Mouse (Mus musculus): Measurements from ENCODE around the gene Ulk1. TPM values are rescaled to one million over a fixed set of nuclear protein-coding genes. Genes with fewer than 3 reads are reported as not detected.
"Not testable (repeated sequence)": the region's sequence is repeated elsewhere in the genome, so short reads cannot be mapped to it uniquely, and the experiment has no call there.

Ulk1 gene
- polyA plus RNA-seq, 1 experiment from 2014 or later: 21.5 TPM

GRCm38 (mm10) chr5:110779276-110779997, 30.5 kb downstream of the Ulk1 start:
- H3K4me1 ChIP-seq: peaks cover 21% of the 10 kb centered on the region

GRCm38 (mm10) chr5:110778263-110778662, 31.6 kb downstream of the Ulk1 start:
- H3K9me3 ChIP-seq: no peaks in the 10 kb centered on the region
- H3K9ac ChIP-seq: no peak overlapping the region
- H3K4me3 ChIP-seq: no peak overlapping the region
- H3K36me3 ChIP-seq: peaks cover 50% of the 10 kb centered on the region
- H3K27ac ChIP-seq: no peak overlapping the region
- no peak for ATAC-seq (ENCODE audit: low FRiP score, low read depth)
- H3K4me2 ChIP-seq (replicated peaks): 0 out of 2 replicates have a peak overlapping the region, but pooled peaks have one; percentile 88
- WGBS: 89% methylated on average over 12 of the region's 12 CpGs
- H3K27me3 ChIP-seq: no peaks in the 10 kb centered on the region
- H3K4me1 ChIP-seq: peaks cover 21% of the 10 kb centered on the region

More at GRCm38 (mm10) chr5:110779276-110779997, 30.5 kb downstream of the Ulk1 start:
- ATAC-seq (ENCODE audit: low FRiP score, low read depth): no peak
- Histone ChIP-seq H3K9ac (peak overlapping the region; percentile 89), H3K9me3 (no peaks in the 10 kb centered on the region), H3K4me3 (peak overlapping the region; percentile 82), H3K27me3 (no peaks in the 10 kb centered on the region), H3K4me2 (replicated peaks) (peak overlapping the region; percentile 88), H3K36me3 (peaks cover 44% of the 10 kb centered on the region), H3K27ac (no peak overlapping the region)
- WGBS: 16% methylated on average over 15 of the region's 15 CpGs

GRCm38 (mm10) chr5:110776141-110776540, 33.8 kb downstream of the Ulk1 start:
- Histone ChIP-seq H3K27ac (no peak overlapping the region), H3K4me3 (no peak overlapping the region), H3K9ac (no peak overlapping the region), H3K4me1 (peaks cover 20% of the 10 kb centered on the region), H3K36me3 (peaks cover 59% of the 10 kb centered on the region), H3K27me3 (no peaks in the 10 kb centered on the region), H3K9me3 (no peaks in the 10 kb centered on the region), H3K4me2 (replicated peaks) (no peak overlapping the region)
- WGBS: 90% methylated on average over 2 of the region's 2 CpGs
- ATAC-seq (ENCODE audit: low FRiP score, low read depth): no peak

GRCm38 (mm10) chr5:110774511-110774910, 35.4 kb downstream of the Ulk1 start:
- Histone ChIP-seq H3K4me1 (peaks cover 14% of the 10 kb centered on the region), H3K9me3 (no peaks in the 10 kb centered on the region), H3K9ac (no peak overlapping the region), H3K27ac (no peak overlapping the region), H3K36me3 (peaks cover 59% of the 10 kb centered on the region), H3K4me3 (no peak overlapping the region), H3K27me3 (no peaks in the 10 kb centered on the region), H3K4me2 (replicated peaks) (no peak overlapping the region)
- WGBS: 92% methylated on average over 11 of the region's 11 CpGs
- ATAC-seq (ENCODE audit: low FRiP score, low read depth): no peak

GRCm38 (mm10) chr5:110772945-110773344, 37.0 kb downstream of the Ulk1 start:
- Histone ChIP-seq H3K36me3 (peaks cover 54% of the 10 kb centered on the region), H3K4me1 (peaks cover 16% of the 10 kb centered on the region)
- ATAC-seq (ENCODE audit: low FRiP score, low read depth); H3K9ac ChIP-seq; H3K9me3 ChIP-seq; H3K4me2 ChIP-seq (replicated peaks); H3K4me3 ChIP-seq; H3K27ac ChIP-seq; H3K27me3 ChIP-seq: not testable (repeated sequence)
- WGBS: 90% methylated on average over 10 of the region's 10 CpGs

- no peaks in the 10 kb centered on the region for H3K27me3 ChIP-seq
- H3K27ac ChIP-seq: peak within 1 kb of the TSS; percentile 94
- peak within 1 kb of the TSS; percentile 79 for H3K4me2 ChIP-seq (replicated peaks)
- peak; percentile 98 for ATAC-seq (ENCODE audit: low FRiP score, low read depth)
- H3K4me1 ChIP-seq: peaks cover 16% of the 10 kb centered on the region
- H3K9me3 ChIP-seq: no peaks in the 10 kb centered on the region
- H3K9ac ChIP-seq: peak within 1 kb of the TSS; percentile 97
- H3K4me3 ChIP-seq: peak within 1 kb of the TSS; percentile 91
- WGBS: under 1% methylated on average over 83 of the region's 83 CpGs
- peaks cover 32% of the 10 kb centered on the region for H3K36me3 ChIP-seq
These were observed 39.3 kb downstream of the Ulk1 start, which contains the start of gene Ep400 for GRCm38 (mm10) chr5:110770448-110771158. Gene Ep400, minus strand, starts transcription at chr5:110770717.

- Histone ChIP-seq H3K9me3 (no peaks in the 10 kb centered on the region), H3K4me1 (peaks cover 16% of the 10 kb centered on the region), H3K27ac (peak overlapping the region; percentile 94), H3K4me3 (peak overlapping the region; percentile 91), H3K27me3 (no peaks in the 10 kb centered on the region), H3K9ac (peak overlapping the region; percentile 97), H3K36me3 (peaks cover 26% of the 10 kb centered on the region), H3K4me2 (replicated peaks) (peak overlapping the region; percentile 79)
- WGBS: under 1% methylated on average over 53 of the region's 58 CpGs
- ATAC-seq (ENCODE audit: low FRiP score, low read depth): peak; percentile 49
These were observed 39.9 kb downstream of the Ulk1 start for GRCm38 (mm10) chr5:110770031-110770445.

GRCm38 (mm10) chr5:110769272-110769671, 40.6 kb downstream of the Ulk1 start:
- no peak for ATAC-seq (ENCODE audit: low FRiP score, low read depth)
- peak overlapping the region; percentile 91 for H3K4me3 ChIP-seq
- WGBS: 47% methylated on average over 4 of the region's 4 CpGs
- H3K4me1 ChIP-seq: peaks cover 16% of the 10 kb centered on the region
- H3K27me3 ChIP-seq: no peaks in the 10 kb centered on the region
- H3K36me3 ChIP-seq: peaks cover 19% of the 10 kb centered on the region
- peak overlapping the region; percentile 97 for H3K9ac ChIP-seq
- peak overlapping the region; percentile 79 for H3K4me2 ChIP-seq (replicated peaks)
- no peaks in the 10 kb centered on the region for H3K9me3 ChIP-seq
- no peak overlapping the region for H3K27ac ChIP-seq

GRCm38 (mm10) chr5:110763890-110764289, 46.0 kb downstream of the Ulk1 start:
- Histone ChIP-seq H3K36me3 (peaks cover 5% of the 10 kb centered on the region), H3K4me1 (peaks cover 8% of the 10 kb centered on the region), H3K27ac (no peak overlapping the region), H3K27me3 (no peaks in the 10 kb centered on the region), H3K9ac (no peak overlapping the region), H3K4me3 (no peak overlapping the region), H3K4me2 (replicated peaks) (no peak overlapping the region), H3K9me3 (no peaks in the 10 kb centered on the region)
- ATAC-seq (ENCODE audit: low FRiP score, low read depth): no peak
- WGBS: 94% methylated on average over 8 of the region's 8 CpGs

GRCm38 (mm10) chr5:110745021-110745420, 64.9 kb downstream of the Ulk1 start:
- WGBS: 85% methylated on average over 1 of the region's 1 CpGs
- Histone ChIP-seq H3K9ac (no peak overlapping the region), H3K4me2 (replicated peaks) (no peak overlapping the region), H3K4me1 (no peaks in the 10 kb centered on the region), H3K4me3 (no peak overlapping the region), H3K36me3 (peaks cover 25% of the 10 kb centered on the region), H3K27ac (no peak overlapping the region), H3K27me3 (no peaks in the 10 kb centered on the region), H3K9me3 (no peaks in the 10 kb centered on the region)
- ATAC-seq (ENCODE audit: low FRiP score, low read depth): no peak

- H3K4me1 ChIP-seq: no peaks in the 10 kb centered on the region
- H3K4me3 ChIP-seq: no peak overlapping the region
- no peaks in the 10 kb centered on the region for H3K9me3 ChIP-seq
- H3K9ac ChIP-seq: no peak overlapping the region
- H3K4me2 ChIP-seq (replicated peaks): no peak overlapping the region
- no peak for ATAC-seq (ENCODE audit: low FRiP score, low read depth)
- no peaks in the 10 kb centered on the region for H3K27me3 ChIP-seq
- no peak overlapping the region for H3K27ac ChIP-seq
- 90% methylated on average over 7 of the region's 7 CpGs for WGBS
- peaks cover 63% of the 10 kb centered on the region for H3K36me3 ChIP-seq
These were observed 70.2 kb downstream of the Ulk1 start for GRCm38 (mm10) chr5:110739496-110740275.

- Histone ChIP-seq H3K9ac (no peak overlapping the region), H3K9me3 (no peaks in the 10 kb centered on the region), H3K4me1 (no peaks in the 10 kb centered on the region), H3K4me2 (replicated peaks) (no peak overlapping the region), H3K36me3 (peaks cover 86% of the 10 kb centered on the region), H3K27ac (no peak overlapping the region), H3K27me3 (no peaks in the 10 kb centered on the region), H3K4me3 (no peak overlapping the region)
- ATAC-seq (ENCODE audit: low FRiP score, low read depth): no peak
- 81% methylated on average over 1 of the region's 1 CpGs for WGBS
These were observed 74.3 kb downstream of the Ulk1 start for GRCm38 (mm10) chr5:110735606-110736005.
